Mouse (Mus musculus) kidney, postnatal 0 days (tissue): ENCODE measurements around the gene Rmnd5b. TPM values are rescaled to one million over a fixed set of nuclear protein-coding genes. Genes with fewer than 3 reads are reported as not detected.

ENCODE experiments used
- ATAC-seq: fragments of 200-750 bp; cut with Nextera tagmentation; replicated peaks from 2 replicates; pipeline ENCODE4 v1.8.0; 2017; ENCODE audit warnings: low read depth, moderate number of reproducible peaks, moderate TSS enrichment, moderate library complexity; ENCODE audit not compliant: low FRiP score
- DNase-seq: peaks from one replicate; pipeline ENCODE4 v3.0.0-alpha.2; 2016; ENCODE audit warnings: low spot score
- H3K27ac ChIP-seq: fragments of 300-500 bp; sonication (generic); 2 replicates; pipeline ENCODE4 v1.5.1; 2014; ENCODE audit warnings: mild to moderate bottlenecking
- H3K27me3 ChIP-seq: fragments of 300-500 bp; sonication (generic); 2 replicates; pipeline ENCODE4 v1.6.1; 2014; ENCODE audit warnings: low read length, mixed read lengths; ENCODE audit not compliant: insufficient read depth
- H3K36me3 ChIP-seq: fragments of 300-500 bp; sonication (generic); 2 replicates; pipeline ENCODE4 v1.6.1; 2014; ENCODE audit warnings: low read length, mixed read lengths; ENCODE audit not compliant: insufficient read depth
- H3K4me1 ChIP-seq: fragments of 300-500 bp; sonication (generic); replicated peaks from 2 replicates; pipeline ENCODE4 v1.6.1; 2014; ENCODE audit warnings: antibody characterized with exemption, low read length, mixed read lengths; ENCODE audit not compliant: insufficient read depth
- H3K4me2 ChIP-seq: fragments of 300-500 bp; sonication (generic); 2 replicates; pipeline ENCODE4 v1.6.1; 2014; ENCODE audit warnings: mild to moderate bottlenecking, low read length, moderate library complexity, mixed read lengths
- H3K4me3 ChIP-seq: fragments of 300-500 bp; sonication (generic); replicated peaks from 2 replicates; pipeline ENCODE4 v1.5.1; 2014; ENCODE audit warnings: low read depth, low read length
- H3K9ac ChIP-seq: fragments of 300-500 bp; sonication (generic); 2 replicates; pipeline ENCODE4 v1.6.1; 2014; ENCODE audit warnings: low read depth, low read length
- H3K9me3 ChIP-seq: fragments of 300-500 bp; sonication (generic); replicated peaks from 2 replicates; pipeline ENCODE4 v1.6.1; 2016; ENCODE audit warnings: low read length, inconsistent platforms, mixed read lengths
- CTCF ChIP-seq: IDR thresholded peaks from 2 replicates; pipeline ENCODE4 v1.5.1; 2016; ENCODE audit warnings: antibody characterized with exemption, low read depth, mild to moderate bottlenecking, moderate library complexity
- WGBS: fragments of 180-500 bp; shearing (Covaris S2); extraction: QIAGEN DNeasy Blood & Tissue Kit; methylation state at CpG from one replicate; pipeline ENCODE4 v1.1.7; 2014; 5-methylcytosine and 5-hydroxymethylcytosine counted together
- polyA plus RNA-seq: library from polyadenylated mRNA; unstranded; fragments of >200 nt; fragmentation: Nextera tagmentation; extraction: Ambion mirVana; gene quantifications from 2 replicates; pipeline ENCODE4 v1.2.1, GENCODE M21; 2015

The Rmnd5b gene
- polyA plus RNA-seq, 1 experiment from 2014 or later: 40.8 TPM

DNA sequence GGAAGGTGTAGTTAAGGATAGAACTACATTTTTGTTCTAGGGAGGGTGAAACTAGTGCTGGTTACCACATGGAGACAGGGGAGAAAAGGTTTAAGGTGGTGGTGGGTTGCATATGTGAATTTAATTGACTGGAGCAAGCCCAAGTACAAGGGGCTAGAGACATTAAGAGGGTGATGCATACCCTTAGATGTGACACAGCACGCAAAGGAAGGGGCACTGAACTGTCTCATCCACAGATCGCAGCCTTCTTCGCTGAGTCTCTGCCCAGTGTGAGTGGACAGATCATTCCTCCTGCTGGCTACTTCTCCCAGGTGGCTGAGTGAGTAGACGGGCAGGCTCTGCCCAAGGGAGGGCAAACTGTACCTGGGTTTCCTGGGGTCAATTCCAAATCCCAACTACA is 42.3 kb downstream of the Rmnd5b start:
- TF ChIP-seq CTCF: no peak
- DNase-seq (no peak), ATAC-seq (no peak)
- Histone ChIP-seq H3K9ac (no peak overlapping the region), H3K4me1 (no peaks in the 10 kb centered on the region), H3K27me3 (no peaks in the 10 kb centered on the region), H3K4me3 (no peak overlapping the region), H3K9me3 (no peaks in the 10 kb centered on the region), H3K4me2 (no peak overlapping the region), H3K27ac (no peak overlapping the region), H3K36me3 (peaks cover 75% of the 10 kb centered on the region)
- whole genome bisulfite sequencing: 87% methylated on average over 4 of the region's 4 CpGs

DNA sequence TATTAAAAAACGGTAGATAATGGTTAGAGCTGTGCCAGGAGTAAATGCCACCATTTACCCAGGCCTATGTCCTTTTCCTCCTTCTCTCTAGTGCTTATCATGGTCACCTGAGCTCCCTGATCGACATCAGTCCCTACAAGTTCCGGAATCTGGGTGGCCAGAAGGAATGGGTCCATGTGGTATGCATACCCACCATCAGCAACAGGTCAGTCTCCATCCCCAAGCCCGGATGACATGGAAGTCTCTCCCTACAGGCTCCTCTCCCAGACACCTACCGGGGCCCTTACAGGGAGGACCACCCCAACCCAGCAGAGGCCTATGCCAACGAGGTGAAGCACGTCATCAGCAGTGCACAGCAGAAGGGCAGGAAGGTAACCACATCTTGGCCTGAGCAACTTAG is 43.8 kb downstream of the Rmnd5b start:
- Histone ChIP-seq H3K9ac (no peak overlapping the region), H3K4me1 (no peaks in the 10 kb centered on the region), H3K36me3 (peaks cover 77% of the 10 kb centered on the region), H3K27me3 (no peaks in the 10 kb centered on the region), H3K9me3 (no peaks in the 10 kb centered on the region), H3K27ac (no peak overlapping the region), H3K4me2 (no peak overlapping the region), H3K4me3 (no peak overlapping the region)
- TF ChIP-seq CTCF: no peak
- 88% methylated on average over 7 of the region's 7 CpGs for WGBS
- ATAC-seq (no peak), DNase-seq (no peak)

DNA sequence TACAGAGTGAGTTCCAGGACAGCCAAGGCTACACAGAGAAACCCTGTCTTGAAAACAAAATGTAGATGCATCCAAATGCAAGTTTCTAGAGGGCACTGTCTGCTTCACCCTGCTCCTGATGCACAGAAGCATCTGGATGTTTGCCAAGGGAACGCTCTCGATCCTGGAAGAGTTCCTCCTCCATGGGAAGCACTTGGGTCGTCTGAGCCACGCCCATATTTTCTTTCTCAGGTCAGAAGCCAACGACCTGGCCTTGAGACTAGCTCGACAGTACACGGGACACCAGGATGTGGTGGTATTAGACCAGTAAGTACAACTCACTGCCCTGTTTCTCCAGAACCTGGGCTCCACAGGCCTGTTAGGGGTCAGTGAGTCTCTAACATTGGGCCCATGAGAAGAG is 44.5 kb downstream of the Rmnd5b start:
- Histone ChIP-seq H3K4me2 (no peak overlapping the region), H3K9ac (no peak overlapping the region), H3K4me3 (no peak overlapping the region), H3K36me3 (peaks cover 70% of the 10 kb centered on the region), H3K4me1 (no peaks in the 10 kb centered on the region), H3K27ac (no peak overlapping the region), H3K9me3 (no peaks in the 10 kb centered on the region), H3K27me3 (no peaks in the 10 kb centered on the region)
- ATAC-seq: no peak
- DNase-seq: no peak
- no peak for TF ChIP-seq CTCF
- WGBS: 36% methylated on average over 7 of the region's 7 CpGs

DNA sequence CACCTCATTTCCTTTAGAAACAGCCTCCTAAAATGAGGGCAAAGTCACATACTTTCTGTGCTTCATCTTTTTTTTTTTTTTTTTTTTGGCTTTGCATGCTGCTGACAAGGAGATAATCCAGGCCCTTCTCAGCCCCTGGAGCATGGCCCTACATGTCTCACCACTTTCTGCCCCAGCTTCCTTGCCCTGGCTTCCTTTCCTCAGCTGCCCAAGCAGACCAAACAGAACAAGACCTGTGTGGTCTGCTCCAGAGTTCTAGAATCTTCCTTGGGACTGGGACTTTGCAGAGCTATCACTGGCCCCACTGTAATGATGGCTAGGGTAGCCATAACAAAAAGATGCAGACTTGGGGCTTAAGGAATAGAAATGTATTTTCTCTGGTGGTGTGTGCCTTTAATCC is 45.7 kb downstream of the Rmnd5b start:
- ATAC-seq (no peak), DNase-seq (no peak)
- no peak for TF ChIP-seq CTCF
- no peaks in the 10 kb centered on the region for H3K9me3 ChIP-seq
- no peak overlapping the region for H3K9ac ChIP-seq
- no peak overlapping the region for H3K27ac ChIP-seq
- no peaks in the 10 kb centered on the region for H3K27me3 ChIP-seq
- H3K4me3 ChIP-seq: no peak overlapping the region
- peaks cover 6% of the 10 kb centered on the region; the same call in 1 of the 2 replicates for H3K4me1 ChIP-seq
- H3K4me2 ChIP-seq: no peak overlapping the region
- peaks cover 59% of the 10 kb centered on the region for H3K36me3 ChIP-seq

DNA sequence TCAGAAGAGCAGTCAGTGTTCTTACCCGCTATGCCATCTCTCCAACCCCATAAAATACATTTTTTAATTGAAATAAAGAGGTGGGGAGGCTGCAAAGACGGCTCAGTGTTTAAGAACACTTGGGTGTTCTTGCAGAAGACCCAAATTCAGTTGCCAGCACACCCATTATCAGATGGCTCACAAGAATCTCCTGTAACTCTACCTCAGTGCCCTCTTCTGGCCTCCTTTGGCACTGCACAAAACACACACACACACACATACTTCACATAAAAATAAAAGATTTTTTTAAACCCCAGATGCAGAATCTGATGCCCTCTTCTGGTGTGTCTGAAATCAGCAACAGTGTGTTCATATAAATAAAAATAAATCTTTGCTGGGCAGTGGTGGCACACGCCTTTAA is 46.9 kb downstream of the Rmnd5b start:
- peak; percentile 8; the same call in 1 of the 2 replicates for TF ChIP-seq CTCF

DNA sequence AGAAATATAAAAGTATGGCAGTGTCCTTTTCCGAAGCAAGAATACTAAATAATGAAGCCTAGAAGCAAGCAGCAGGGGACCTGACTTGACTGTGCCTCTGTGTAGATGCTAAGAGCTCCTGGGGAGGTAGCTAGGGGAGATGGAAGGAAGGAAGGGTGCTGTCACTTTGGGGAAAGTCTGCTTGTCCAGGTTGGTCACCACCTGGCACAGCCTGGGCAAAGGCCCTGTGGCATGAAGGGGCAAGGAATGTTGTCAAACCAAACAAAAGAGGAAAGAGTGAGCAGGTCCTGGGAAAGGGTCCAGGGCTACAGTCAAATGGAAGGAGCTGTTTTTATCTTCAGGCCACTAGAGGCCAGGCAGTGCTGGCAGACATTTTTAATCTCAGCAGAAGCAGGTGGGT is 48.6 kb downstream of the Rmnd5b start:
- DNase-seq (no peak), ATAC-seq (no peak)
- no peak overlapping the region for H3K4me3 ChIP-seq
- no peak overlapping the region for H3K9ac ChIP-seq
- H3K4me2 ChIP-seq: no peak overlapping the region
- H3K9me3 ChIP-seq: no peaks in the 10 kb centered on the region
- H3K27me3 ChIP-seq: no peaks in the 10 kb centered on the region
- no peak for TF ChIP-seq CTCF
- 90% methylated on average over 1 of the region's 1 CpGs for WGBS
- H3K4me1 ChIP-seq: peaks cover 11% of the 10 kb centered on the region; the same call in 1 of the 2 replicates
- no peak overlapping the region for H3K27ac ChIP-seq
- H3K36me3 ChIP-seq: peaks cover 34% of the 10 kb centered on the region

More for the DNA sequence above, 46.9 kb downstream of the Rmnd5b start:
- Histone ChIP-seq H3K9ac (no peak overlapping the region), H3K4me2 (no peak overlapping the region), H3K4me3 (no peak overlapping the region), H3K36me3 (peaks cover 50% of the 10 kb centered on the region), H3K9me3 (no peaks in the 10 kb centered on the region), H3K27me3 (no peaks in the 10 kb centered on the region), H3K4me1 (peaks cover 11% of the 10 kb centered on the region; the same call in 1 of the 2 replicates), H3K27ac (no peak overlapping the region)
- ATAC-seq: no peak
- DNase-seq: no peak
- 97% methylated on average over 3 of the region's 3 CpGs for whole genome bisulfite sequencing

- no peak for DNase-seq
- Histone ChIP-seq H3K27ac (no peak overlapping the region), H3K4me1 (peaks cover 11% of the 10 kb centered on the region; the same call in 1 of the 2 replicates), H3K4me3 (no peak overlapping the region), H3K9me3 (no peaks in the 10 kb centered on the region), H3K9ac (no peak overlapping the region), H3K4me2 (no peak overlapping the region), H3K36me3 (peaks cover 28% of the 10 kb centered on the region), H3K27me3 (no peaks in the 10 kb centered on the region)
- TF ChIP-seq CTCF: no peak
- WGBS: 88% methylated on average over 13 of the region's 13 CpGs
- no peak for ATAC-seq
These were observed 49.3 kb downstream of the Rmnd5b start for GRCm38 (mm10) chr11:51586411-51586810.
